Mouse (Mus musculus) heart, adult 2 months (tissue): ENCODE results near the gene Zfp319. TPM values are rescaled to one million over a fixed set of nuclear protein-coding genes. Genes with fewer than 3 reads are reported as not detected.

Experiments used
- DNase-seq, 2 experiments: peaks; one replicate each; pipeline ENCODE4 v3.0.0; 2021
- H3K27ac ChIP-seq: fragments of 200-600 bp; 2 replicates; pipeline ENCODE4 v1.8.1; 2022
- H3K27me3 ChIP-seq: fragments of 200-500 bp; 2 replicates; pipeline ENCODE4 v1.6.1; 2012; ENCODE audit warnings: mild to moderate bottlenecking, low read length, inconsistent platforms, mixed read lengths; ENCODE audit not compliant: control insufficient read depth, insufficient read depth
- H3K36me3 ChIP-seq: fragments of 200-500 bp; 2 replicates; pipeline ENCODE4 v1.6.1; 2012; ENCODE audit warnings: low read length, inconsistent platforms; ENCODE audit not compliant: control insufficient read depth, insufficient read depth
- H3K4me1 ChIP-seq: fragments of 200-500 bp; 2 replicates; pipeline ENCODE4 v1.6.1; 2011; ENCODE audit warnings: low read length; ENCODE audit not compliant: control insufficient read depth, insufficient read depth
- H3K4me3 ChIP-seq: fragments of 200-600 bp; 2 replicates; pipeline ENCODE4 v1.8.1; 2022
- H3K79me2 ChIP-seq: fragments of 200-500 bp; replicated peaks from 2 replicates; pipeline ENCODE4 v1.6.1; 2012; ENCODE audit warnings: mild to moderate bottlenecking, inconsistent platforms, low read length, moderate library complexity, mixed read lengths; ENCODE audit not compliant: control insufficient read depth, insufficient read depth
- H3K9ac ChIP-seq: fragments of 200-500 bp; 2 replicates; pipeline ENCODE4 v1.6.1; 2012; ENCODE audit warnings: low read depth, mild to moderate bottlenecking, control low read depth, inconsistent platforms, low read length, mixed read lengths
- CTCF ChIP-seq: fragments of 200-600 bp; IDR thresholded peaks from 2 replicates; pipeline ENCODE4 v1.8.1; 2022; ENCODE audit warnings: antibody characterized with exemption, mild to moderate bottlenecking, moderate library complexity
- EP300 ChIP-seq: fragments of 200-500 bp; IDR thresholded peaks from 2 replicates; pipeline ENCODE4 v1.6.1; 2011; ENCODE audit warnings: low read depth, low read length, control low read depth; ENCODE audit not compliant: insufficient read depth
- POLR2A ChIP-seq: fragments of 200-500 bp; IDR thresholded peaks from 2 replicates; pipeline ENCODE4 v1.6.1; 2011; ENCODE audit warnings: mild to moderate bottlenecking, low read depth, low read length, control low read depth; ENCODE audit not compliant: insufficient read depth
- WGBS: fragments of 180-500 bp; shearing (Covaris S2); methylation state at CpG from one replicate; pipeline ENCODE4 v1.1.7; 2018; 5-methylcytosine and 5-hydroxymethylcytosine counted together
- intact Hi-C: fragments of 180-260 bp; cut with DNase I; formaldehyde crosslinking; loops from one replicate; pipeline ENCODE4 v1.15.1; 2025
- polyA plus RNA-seq: library from polyadenylated mRNA; depleted of rRNA; stranded (reverse); fragments of >200 nt; gene quantifications from 2 replicates; pipeline ENCODE4 v1.2.3, GENCODE M21; 2012
- total RNA-seq, 2 experiments: library from RNA; stranded (reverse); gene quantifications; 2 replicates each; pipeline ENCODE4 v1.2.3; 2021

Zfp319 gene
- total and polyA plus RNA-seq, 3 experiments: 5.5 to 8.1 (median 7.6) TPM

DNA sequence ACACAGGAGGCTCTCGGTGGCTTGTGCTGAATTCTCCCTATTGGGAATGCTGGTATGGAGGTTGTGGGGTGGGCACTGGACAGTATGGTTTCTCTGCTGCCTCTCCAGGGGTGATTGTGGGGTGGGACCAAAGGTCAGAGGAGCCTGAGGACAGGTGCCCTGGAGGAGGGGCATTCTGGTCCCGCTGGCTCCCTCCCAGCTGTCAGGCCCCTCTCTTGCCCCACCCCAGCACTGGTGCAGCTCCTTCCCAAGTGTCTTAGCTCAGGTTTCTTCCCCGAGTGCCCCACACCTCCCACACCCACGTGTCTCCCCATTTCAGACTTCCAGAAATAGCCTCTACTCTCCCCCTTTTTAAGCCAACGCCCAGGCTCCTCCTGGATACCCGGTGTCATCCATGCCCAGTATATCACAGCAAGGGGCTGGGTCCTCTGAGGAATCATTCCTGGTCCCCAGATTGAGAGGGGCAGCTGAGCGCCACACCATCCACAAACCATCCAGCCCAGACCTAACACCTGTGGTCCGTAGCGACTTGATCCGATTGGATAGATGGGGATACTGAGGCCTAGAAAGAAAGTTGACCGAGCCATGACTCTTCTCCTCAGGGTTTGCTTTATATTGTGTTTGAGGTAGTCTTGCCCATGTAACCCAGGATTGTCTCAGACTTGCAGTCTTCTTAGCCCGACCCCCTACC, 44.7 kb upstream of the Zfp319 start:
- peaks cover 7% of the 10 kb centered on the region; the same call in 1 of the 2 replicates for H3K36me3 ChIP-seq
- no peak for DNase-seq
- WGBS: 65% methylated on average over 12 of the region's 12 CpGs
- TF ChIP-seq CTCF (no peak), EP300 (no peak), POLR2A (no peak)
- no peaks in the 10 kb centered on the region for H3K79me2 ChIP-seq
- H3K4me3 ChIP-seq: no peak overlapping the region
- H3K9ac ChIP-seq: no peak overlapping the region
- peaks cover 21% of the 10 kb centered on the region for H3K4me1 ChIP-seq
- no peak overlapping the region; the same call in 1 of the 2 replicates for H3K27ac ChIP-seq
- H3K27me3 ChIP-seq: no peaks in the 10 kb centered on the region
- intact Hi-C loops: no loop called here

DNA sequence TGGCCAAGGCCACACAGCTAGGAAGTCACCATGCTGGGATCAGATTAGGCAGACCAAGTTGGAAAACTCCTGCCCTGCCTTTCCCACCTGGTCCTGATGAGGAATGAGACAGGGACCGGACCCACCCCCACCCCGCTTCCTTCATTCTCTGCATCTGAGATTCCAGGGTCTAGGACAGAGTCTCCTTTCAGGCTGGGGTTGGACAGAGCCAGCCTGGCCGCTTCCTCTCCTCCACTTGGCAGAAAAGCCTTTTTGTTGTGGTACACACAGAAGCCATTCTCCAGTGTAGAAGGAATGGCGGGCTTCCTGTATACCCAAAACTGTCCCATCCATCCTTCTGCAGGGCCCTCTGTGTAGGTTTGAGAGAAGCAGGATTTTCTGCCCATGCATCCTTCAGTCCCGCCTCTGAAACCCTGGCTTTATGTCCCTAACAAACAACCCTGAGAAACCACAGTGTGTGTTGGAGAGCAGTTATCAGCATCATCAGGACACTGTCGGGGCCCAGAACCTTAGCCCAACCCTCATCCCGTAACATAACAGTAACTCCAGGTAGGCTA, 43.7 kb upstream of the Zfp319 start:
- H3K79me2 ChIP-seq: no peaks in the 10 kb centered on the region
- H3K27ac ChIP-seq: no peak overlapping the region; the same call in 1 of the 2 replicates
- TF ChIP-seq POLR2A: no peak
- no peak for TF ChIP-seq EP300
- no peak for TF ChIP-seq CTCF
- no peak for DNase-seq
- peaks cover 20% of the 10 kb centered on the region for H3K4me1 ChIP-seq
- intact Hi-C loops: no loop called here
- H3K36me3 ChIP-seq: peaks cover 2% of the 10 kb centered on the region; the same call in 1 of the 2 replicates
- no peak overlapping the region for H3K4me3 ChIP-seq
- H3K9ac ChIP-seq: no peak overlapping the region
- 84% methylated on average over 7 of the region's 7 CpGs for WGBS
- H3K27me3 ChIP-seq: no peaks in the 10 kb centered on the region

DNA sequence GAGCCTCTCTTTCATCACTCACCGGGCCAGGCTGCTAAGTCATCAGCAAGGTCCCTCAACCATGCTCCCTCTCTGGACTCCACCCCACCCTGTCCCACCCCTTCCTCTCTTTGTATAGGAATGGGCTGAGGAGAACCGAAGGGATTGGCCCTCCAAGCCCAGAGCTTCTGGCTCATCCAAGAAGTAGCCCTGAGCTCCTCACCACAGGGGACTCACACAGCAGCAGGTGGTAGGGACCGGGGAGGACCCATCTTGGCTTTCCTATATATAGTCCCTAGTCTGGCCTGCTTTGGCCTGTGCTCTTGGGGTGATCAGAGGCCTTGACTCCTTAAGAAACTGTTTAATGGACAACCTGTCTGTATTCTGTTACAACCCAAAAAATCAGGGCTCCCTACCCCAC, 42.7 kb upstream of the Zfp319 start:
- H3K27ac ChIP-seq: peak overlapping the region; percentile 82
- WGBS: 37% methylated on average over 3 of the region's 3 CpGs
- H3K36me3 ChIP-seq: peaks cover 2% of the 10 kb centered on the region; the same call in 1 of the 2 replicates
- intact Hi-C loops: loop anchor here (1.0 kb wide), 1 partner anchor 21 kb away; no protein-coding TSS in a partner anchor
- H3K4me1 ChIP-seq: peaks cover 20% of the 10 kb centered on the region
- H3K79me2 ChIP-seq: no peaks in the 10 kb centered on the region
- no peaks in the 10 kb centered on the region for H3K27me3 ChIP-seq
- no peak for DNase-seq
- no peak for TF ChIP-seq CTCF
- 0 out of 2 replicates have a peak, but pooled peaks have one; percentile 24 for TF ChIP-seq EP300
- TF ChIP-seq POLR2A: no peak; the same call in 1 of the 2 replicates
- no peak overlapping the region for H3K4me3 ChIP-seq
- no peak overlapping the region for H3K9ac ChIP-seq

DNA sequence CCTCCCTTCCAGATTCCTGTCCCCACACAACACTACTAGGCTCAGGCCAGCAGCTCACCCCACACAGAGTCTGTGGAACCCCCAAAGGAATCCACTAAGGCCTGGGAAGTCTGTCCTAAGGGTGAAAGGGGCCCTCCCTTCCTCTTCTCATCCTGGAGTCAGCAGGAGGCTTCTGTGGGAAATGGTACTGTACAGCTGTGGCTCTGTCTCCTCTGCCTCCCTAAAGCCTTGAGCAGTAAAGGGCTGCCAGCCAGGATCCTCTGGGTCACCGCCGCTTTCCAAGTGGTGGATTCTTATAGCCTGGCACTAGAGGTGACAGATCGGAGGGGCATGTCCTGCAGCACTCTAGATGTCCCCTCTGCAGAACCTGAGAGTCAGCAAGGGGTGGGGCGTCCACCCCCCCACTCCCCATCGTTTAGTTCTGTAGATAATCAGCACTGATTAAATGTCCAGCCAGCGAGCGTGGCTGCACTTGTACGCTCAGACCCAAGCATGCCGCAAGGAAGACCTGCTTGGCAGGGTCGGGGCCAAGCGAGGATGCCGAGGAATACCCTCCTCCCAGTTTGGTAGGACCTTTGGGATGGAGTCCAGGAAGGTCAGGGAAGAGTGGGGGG, 41.7 kb upstream of the Zfp319 start:
- H3K36me3 ChIP-seq: peaks cover 2% of the 10 kb centered on the region; the same call in 1 of the 2 replicates
- peak overlapping the region; percentile 82 for H3K27ac ChIP-seq
- no peaks in the 10 kb centered on the region for H3K27me3 ChIP-seq
- WGBS: 17% methylated on average over 12 of the region's 12 CpGs
- TF ChIP-seq CTCF (no peak), EP300 (0 out of 2 replicates have a peak, but pooled peaks have one; percentile 2)
- intact Hi-C loops: loop anchor here (1.0 kb wide), 1 partner anchor 20 kb away; no protein-coding TSS in a partner anchor
- peak; percentile 59 to 60 for DNase-seq
- H3K79me2 ChIP-seq: no peaks in the 10 kb centered on the region
- peaks cover 17% of the 10 kb centered on the region for H3K4me1 ChIP-seq
- peak overlapping the region; percentile 23; the same call in 1 of the 2 replicates for H3K9ac ChIP-seq
- no peak overlapping the region for H3K4me3 ChIP-seq

DNA sequence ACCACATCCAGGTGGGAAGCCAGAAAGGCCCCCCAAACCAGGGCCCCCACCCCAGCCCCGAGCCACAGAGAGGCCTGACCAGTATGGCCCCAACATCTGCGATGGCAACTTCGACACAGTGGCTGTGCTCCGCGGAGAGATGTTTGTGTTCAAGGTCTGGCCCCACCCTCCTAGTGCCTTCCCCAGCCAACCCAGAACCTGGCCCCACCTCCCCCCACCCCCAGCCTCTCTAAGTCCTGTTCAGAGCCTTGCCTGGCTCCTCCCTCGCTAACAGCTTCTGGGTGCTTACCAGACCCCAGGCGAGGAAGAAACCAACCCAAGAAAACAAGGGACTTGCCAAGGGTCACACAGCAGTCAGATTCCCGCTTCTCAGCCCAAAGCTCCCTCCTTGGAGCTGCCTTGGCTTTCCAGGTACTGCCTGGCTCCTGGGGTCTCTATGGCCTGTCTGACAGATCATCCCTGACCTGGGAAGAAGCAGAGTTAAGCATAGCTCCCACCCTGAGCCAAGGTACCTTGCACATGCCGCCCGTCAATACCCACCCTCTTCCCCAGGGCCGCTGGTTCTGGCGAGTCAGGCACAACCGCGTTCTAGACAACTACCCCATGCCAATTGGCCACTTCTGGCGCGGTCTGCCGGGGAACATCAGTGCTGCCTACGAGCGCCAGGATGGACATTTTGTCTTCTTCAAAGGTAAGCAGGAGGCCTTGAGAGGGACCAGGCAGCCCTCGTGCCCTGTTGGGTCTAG, 38.0 kb upstream of the Zfp319 start:
- no peak for DNase-seq
- Histone ChIP-seq H3K4me3 (no peak overlapping the region), H3K27ac (no peak overlapping the region), H3K4me1 (peaks cover 10% of the 10 kb centered on the region), H3K79me2 (peaks cover 4% of the 10 kb centered on the region; the same call in 1 of the 2 replicates), H3K9ac (no peak overlapping the region), H3K27me3 (no peaks in the 10 kb centered on the region), H3K36me3 (peaks cover 5% of the 10 kb centered on the region)
- no peak for TF ChIP-seq POLR2A
- TF ChIP-seq EP300: no peak
- TF ChIP-seq CTCF: no peak
- WGBS: 66% methylated on average over 20 of the region's 20 CpGs
- intact Hi-C loops: no loop called here
